Mouse (Mus musculus): Measurements from ENCODE around the gene 6430550D23Rik.

GRCm38 (mm10) chr2:155943463-155943862 is 64.3 kb downstream of the 6430550D23Rik start:
- TF ChIP-seq CTCF (IDR thresholded peaks at IDR 0.05; ENCODE audit: low read depth, low read length) (no peak), POLR2A (IDR thresholded peaks at IDR 0.05; ENCODE audit: borderline replicate concordance, low read depth, low read length) (no peak)

Measured in bone marrow macrophage, adult 2 months (primary cell).